Mouse (Mus musculus): ENCODE results near the gene Sbpl. TPM values are rescaled to one million over a fixed set of nuclear protein-coding genes. Genes with fewer than 3 reads are reported as not detected.

Sbpl gene
- not detected for polyA plus RNA-seq (2015; fragmentation: Illumina TruSeq; extraction: RNeasy Lipid Tissue Mini Kit (QIAGEN cat#74804); ENCODE audit: insufficient read depth, low replicate concordance)

GRCm38 (mm10) chr17:23955174-23955573 is at the start of gene Sbpl:
Gene Sbpl (minus strand): TSS chr17:23955274.

GRCm38 (mm10) chr17:23997901-23998300 is 42.8 kb upstream of the Sbpl start, which contains the start of gene Prss22:
Gene Prss22 (minus strand): TSS chr17:23998100.

GRCm38 (mm10) chr17:23980297-23980909 is 25.3 kb upstream of the Sbpl start, which contains the start of gene Prss30:
Gene Prss30 (minus strand): TSS chr17:23980566.

GRCm38 (mm10) chr17:23941372-23941771 is 13.7 kb downstream of the Sbpl start, which contains the start of gene Sbp:
Gene Sbp (plus strand): TSS chr17:23941672.

GRCm38 (mm10) chr17:23917158-23917557 is 37.9 kb downstream of the Sbpl start, which contains the start of gene Dcpp3:
Gene Dcpp3 (plus strand): TSS chr17:23917458.

Other genes with a start within 250 kb of the Sbpl start
- not detected for gene 1520401A03Rik, start 232.5 kb downstream of the Sbpl start, polyA plus RNA-seq (2015; fragmentation: Illumina TruSeq; extraction: RNeasy Lipid Tissue Mini Kit (QIAGEN cat#74804); ENCODE audit: insufficient read depth, low replicate concordance)
- 7.6 TPM for gene Pkmyt1, start 228.9 kb downstream of the Sbpl start, polyA plus RNA-seq (2015; fragmentation: Illumina TruSeq; extraction: RNeasy Lipid Tissue Mini Kit (QIAGEN cat#74804); ENCODE audit: insufficient read depth, low replicate concordance)
- 3.6 TPM for gene Paqr4, start 214.4 kb downstream of the Sbpl start, polyA plus RNA-seq (2015; fragmentation: Illumina TruSeq; extraction: RNeasy Lipid Tissue Mini Kit (QIAGEN cat#74804); ENCODE audit: insufficient read depth, low replicate concordance)
- 0.28 TPM for gene Kremen2, start 209.4 kb downstream of the Sbpl start, polyA plus RNA-seq (2015; fragmentation: Illumina TruSeq; extraction: RNeasy Lipid Tissue Mini Kit (QIAGEN cat#74804); ENCODE audit: insufficient read depth, low replicate concordance)
- 9.9 TPM for gene Flywch1, start 183.7 kb downstream of the Sbpl start, polyA plus RNA-seq (2015; fragmentation: Illumina TruSeq; extraction: RNeasy Lipid Tissue Mini Kit (QIAGEN cat#74804); ENCODE audit: insufficient read depth, low replicate concordance)
- gene Flywch2, start 169.2 kb downstream of the Sbpl start, polyA plus RNA-seq (2015; fragmentation: Illumina TruSeq; extraction: RNeasy Lipid Tissue Mini Kit (QIAGEN cat#74804); ENCODE audit: insufficient read depth, low replicate concordance) = 0.57 TPM
- 445 TPM for gene Srrm2, start 164.7 kb downstream of the Sbpl start, polyA plus RNA-seq (2015; fragmentation: Illumina TruSeq; extraction: RNeasy Lipid Tissue Mini Kit (QIAGEN cat#74804); ENCODE audit: insufficient read depth, low replicate concordance)
- gene Elob, start 126.1 kb downstream of the Sbpl start, polyA plus RNA-seq (2015; fragmentation: Illumina TruSeq; extraction: RNeasy Lipid Tissue Mini Kit (QIAGEN cat#74804); ENCODE audit: insufficient read depth, low replicate concordance) = 39.3 TPM
- not detected for gene Prss33, start 119.2 kb downstream of the Sbpl start, polyA plus RNA-seq (2015; fragmentation: Illumina TruSeq; extraction: RNeasy Lipid Tissue Mini Kit (QIAGEN cat#74804); ENCODE audit: insufficient read depth, low replicate concordance)
- gene Prss32, start 111.4 kb downstream of the Sbpl start, polyA plus RNA-seq (2015; fragmentation: Illumina TruSeq; extraction: RNeasy Lipid Tissue Mini Kit (QIAGEN cat#74804); ENCODE audit: insufficient read depth, low replicate concordance) = not detected
- 0.12 TPM for gene Prss41, start 111.1 kb downstream of the Sbpl start, polyA plus RNA-seq (2015; fragmentation: Illumina TruSeq; extraction: RNeasy Lipid Tissue Mini Kit (QIAGEN cat#74804); ENCODE audit: insufficient read depth, low replicate concordance)
- gene Prss21, start 87.2 kb downstream of the Sbpl start, polyA plus RNA-seq (2015; fragmentation: Illumina TruSeq; extraction: RNeasy Lipid Tissue Mini Kit (QIAGEN cat#74804); ENCODE audit: insufficient read depth, low replicate concordance) = not detected
- gene Dcpp1, start 74.4 kb downstream of the Sbpl start, polyA plus RNA-seq (2015; fragmentation: Illumina TruSeq; extraction: RNeasy Lipid Tissue Mini Kit (QIAGEN cat#74804); ENCODE audit: insufficient read depth, low replicate concordance) = not detected
- gene Dcpp2, start 74.4 kb downstream of the Sbpl start, polyA plus RNA-seq (2015; fragmentation: Illumina TruSeq; extraction: RNeasy Lipid Tissue Mini Kit (QIAGEN cat#74804); ENCODE audit: insufficient read depth, low replicate concordance) = not detected
- gene Dcpp3, start 37.8 kb downstream of the Sbpl start, polyA plus RNA-seq (2015; fragmentation: Illumina TruSeq; extraction: RNeasy Lipid Tissue Mini Kit (QIAGEN cat#74804); ENCODE audit: insufficient read depth, low replicate concordance) = not detected
- not detected for gene Sbp, start 13.6 kb downstream of the Sbpl start, polyA plus RNA-seq (2015; fragmentation: Illumina TruSeq; extraction: RNeasy Lipid Tissue Mini Kit (QIAGEN cat#74804); ENCODE audit: insufficient read depth, low replicate concordance)
- 11.0 TPM for gene Prss30, start 25.3 kb upstream of the Sbpl start, polyA plus RNA-seq (2015; fragmentation: Illumina TruSeq; extraction: RNeasy Lipid Tissue Mini Kit (QIAGEN cat#74804); ENCODE audit: insufficient read depth, low replicate concordance)
- gene Prss22, start 42.8 kb upstream of the Sbpl start, polyA plus RNA-seq (2015; fragmentation: Illumina TruSeq; extraction: RNeasy Lipid Tissue Mini Kit (QIAGEN cat#74804); ENCODE audit: insufficient read depth, low replicate concordance) = not detected
- not detected for gene Prss27, start 82.9 kb upstream of the Sbpl start, polyA plus RNA-seq (2015; fragmentation: Illumina TruSeq; extraction: RNeasy Lipid Tissue Mini Kit (QIAGEN cat#74804); ENCODE audit: insufficient read depth, low replicate concordance)
- 19.9 TPM for gene Kctd5, start 118.2 kb upstream of the Sbpl start, polyA plus RNA-seq (2015; fragmentation: Illumina TruSeq; extraction: RNeasy Lipid Tissue Mini Kit (QIAGEN cat#74804); ENCODE audit: insufficient read depth, low replicate concordance)
- 44.5 TPM for gene Pdpk1, start 195.7 kb upstream of the Sbpl start, polyA plus RNA-seq (2015; fragmentation: Illumina TruSeq; extraction: RNeasy Lipid Tissue Mini Kit (QIAGEN cat#74804); ENCODE audit: insufficient read depth, low replicate concordance)
- 10.0 TPM for gene Amdhd2, start 208.5 kb upstream of the Sbpl start, polyA plus RNA-seq (2015; fragmentation: Illumina TruSeq; extraction: RNeasy Lipid Tissue Mini Kit (QIAGEN cat#74804); ENCODE audit: insufficient read depth, low replicate concordance)
- 93.7 TPM for gene Atp6v0c, start 214.4 kb upstream of the Sbpl start, polyA plus RNA-seq (2015; fragmentation: Illumina TruSeq; extraction: RNeasy Lipid Tissue Mini Kit (QIAGEN cat#74804); ENCODE audit: insufficient read depth, low replicate concordance)